Mouse (Mus musculus) megakaryocyte, adult 5-6 weeks (primary cell): Measurements from ENCODE around the gene Hoxc6. TPM values are rescaled to one million over a fixed set of nuclear protein-coding genes. Genes with fewer than 3 reads are reported as not detected.

ENCODE experiments used
- ATAC-seq: 2 replicates; pipeline ENCODE4 v1.8.0; 2016; ENCODE audit warnings: mild to moderate bottlenecking, inconsistent platforms; ENCODE audit not compliant: poor library complexity, severe bottlenecking
- total RNA-seq, 2 experiments: library from RNA; stranded (forward) in 1 of 2; stranded (reverse) in 1 of 2; fragments of 153-499, 151-499 nt in 1 of 2; fragments of 221-1000, 200-1000 nt in 1 of 2; gene quantifications; 2 replicates each; pipeline versions ENCODE4 v1.2.3 to v1.2.4; 2015 to 2017

The Hoxc6 gene
- total RNA-seq (2015) (not detected in 2 replicates), total RNA-seq (2017) (not detected in 2 replicates)

- ATAC-seq = no peak
These were observed at the start of gene Hoxc6 for GRCm38 (mm10) chr15:102997939-102998355. Gene Hoxc6, plus strand, starts transcription at chr15:102998257.

DNA sequence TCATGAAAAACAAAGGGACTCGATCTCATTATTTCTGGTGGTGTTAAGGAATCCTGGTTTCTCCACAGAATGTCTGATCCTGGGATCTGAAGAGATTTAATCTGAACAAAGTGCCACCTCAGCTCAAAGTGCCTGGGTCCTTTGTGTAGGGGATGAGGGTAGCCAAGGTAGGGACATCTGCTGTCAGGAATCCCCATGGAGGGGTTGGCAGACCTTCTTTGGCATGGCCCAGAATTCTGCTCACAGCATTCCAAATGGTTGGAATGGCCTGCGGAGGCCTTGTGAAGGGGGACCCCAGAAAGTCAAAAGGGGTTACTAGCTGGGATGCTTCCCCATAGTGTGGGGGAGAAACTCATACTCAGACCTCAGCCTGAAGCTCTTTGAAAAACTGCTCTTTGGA, 49.2 kb upstream of the Hoxc6 start:
- no peak for ATAC-seq

- ATAC-seq = no peak
These were observed 48.4 kb upstream of the Hoxc6 start for GRCm38 (mm10) chr15:102949696-102950095.

GRCm38 (mm10) chr15:102950877-102951276, 47.2 kb upstream of the Hoxc6 start:
- no peak for ATAC-seq

DNA sequence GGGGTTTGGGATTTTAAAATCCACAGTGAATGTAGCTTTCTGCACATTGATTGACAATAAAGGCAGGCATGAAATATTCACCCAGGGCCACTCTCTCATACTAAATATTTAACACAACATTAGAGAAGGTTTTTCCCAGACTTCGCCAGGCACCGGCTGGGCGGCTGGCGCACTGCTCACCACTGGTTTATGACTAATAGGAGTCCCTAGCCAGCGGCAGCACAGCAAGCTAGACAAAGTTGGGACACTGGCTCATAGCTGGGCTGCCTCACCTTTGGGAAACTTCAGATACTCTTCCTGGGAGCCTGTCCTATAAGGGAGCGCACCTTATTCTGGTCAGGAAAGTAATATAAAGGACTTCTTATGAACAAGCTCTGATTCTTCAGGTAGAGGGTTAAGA, 44.5 kb upstream of the Hoxc6 start:
- ATAC-seq = no peak

GRCm38 (mm10) chr15:102954192-102955006, 43.7 kb upstream of the Hoxc6 start, which contains the start of gene Hoxc11:
Gene Hoxc11, plus strand, starts transcription at chr15:102954427.
- no peak for ATAC-seq

GRCm38 (mm10) chr15:102955007-102955382, 43.1 kb upstream of the Hoxc6 start:
- ATAC-seq = no peak

DNA sequence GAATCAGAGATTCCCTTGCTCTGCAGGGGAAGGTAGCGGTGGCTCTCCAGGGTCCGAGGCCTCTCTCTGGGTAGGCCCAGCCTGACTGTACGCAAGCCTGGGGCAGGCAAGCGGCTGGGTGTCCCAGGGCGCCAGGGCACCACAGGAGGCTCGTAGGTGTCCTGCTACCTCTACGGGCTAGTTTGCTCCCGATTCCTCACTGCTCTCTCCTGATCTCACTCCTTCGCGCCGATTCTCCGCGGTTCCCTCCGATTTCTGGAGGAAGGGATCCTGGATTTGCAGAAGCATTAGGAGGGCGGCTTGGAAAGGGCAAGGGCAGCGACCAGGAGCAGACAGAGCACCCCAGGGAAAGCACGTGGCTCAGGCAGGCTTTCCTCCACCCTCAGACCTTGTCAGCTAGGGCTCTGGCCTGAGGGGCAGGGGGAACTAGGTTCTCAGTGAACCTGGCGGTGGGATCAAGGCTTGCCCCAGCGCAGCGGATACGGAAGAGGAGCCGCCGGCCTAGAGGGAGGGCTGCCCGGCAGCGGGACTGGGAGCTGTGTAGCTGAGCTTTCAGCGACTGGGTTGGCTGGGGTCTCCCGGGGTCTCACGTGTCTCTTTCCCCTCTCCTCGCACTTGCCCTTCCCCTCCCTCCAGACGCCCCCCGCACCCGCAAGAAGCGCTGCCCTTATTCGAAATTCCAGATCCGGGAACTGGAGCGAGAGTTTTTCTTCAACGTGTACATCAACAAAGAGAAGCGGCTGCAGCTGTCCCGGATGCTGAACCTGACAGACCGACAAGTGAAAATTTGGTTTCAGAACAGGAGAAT, 42.0 kb upstream of the Hoxc6 start:
- ATAC-seq = no peak

DNA sequence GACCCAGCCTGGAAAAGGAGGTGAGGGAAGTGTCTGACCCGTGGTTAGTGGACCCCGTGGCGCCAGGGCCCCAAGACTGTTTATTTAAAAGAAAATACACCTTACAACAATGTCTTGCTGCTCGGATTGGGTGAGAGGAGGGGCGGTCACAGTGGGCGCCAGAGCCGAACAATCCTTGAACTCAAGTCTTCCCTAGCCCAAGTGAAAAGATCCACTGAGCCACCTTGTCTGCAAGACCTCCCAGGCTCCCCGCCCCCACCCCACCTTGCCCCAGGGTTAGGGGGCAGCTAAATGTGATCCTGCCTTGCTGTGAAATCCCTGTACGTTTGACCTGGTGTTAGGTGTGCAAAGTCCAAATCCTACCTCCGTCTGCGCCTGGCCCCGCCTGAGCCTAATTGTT, 41.2 kb upstream of the Hoxc6 start:
- no peak for ATAC-seq

DNA sequence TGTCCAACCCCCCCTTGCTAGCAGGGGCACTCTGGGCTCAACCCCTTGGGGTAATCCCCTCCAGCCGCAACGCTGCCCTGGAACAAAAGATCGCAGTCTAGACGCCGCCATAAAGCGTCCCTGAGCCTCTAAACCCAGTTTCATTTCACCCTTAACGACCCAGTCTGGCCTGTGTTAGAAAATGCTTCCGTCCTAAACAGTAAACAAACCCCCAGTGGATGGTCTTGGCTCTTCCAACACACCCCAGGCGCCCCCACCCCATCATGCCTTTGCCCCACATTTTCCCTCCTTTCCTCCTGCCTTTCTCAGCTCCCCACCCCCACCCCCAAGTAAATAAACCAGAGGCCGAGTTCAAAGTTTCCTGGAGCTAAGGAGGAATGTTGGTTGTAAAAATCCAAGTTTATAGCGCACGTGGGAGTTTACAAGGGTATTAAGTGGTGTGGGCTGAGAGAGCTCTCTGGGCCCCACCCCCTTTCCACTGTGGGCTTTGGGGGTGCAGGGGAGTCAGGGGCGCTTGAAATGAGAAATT, 38.3 kb upstream of the Hoxc6 start:
- ATAC-seq = no peak

DNA sequence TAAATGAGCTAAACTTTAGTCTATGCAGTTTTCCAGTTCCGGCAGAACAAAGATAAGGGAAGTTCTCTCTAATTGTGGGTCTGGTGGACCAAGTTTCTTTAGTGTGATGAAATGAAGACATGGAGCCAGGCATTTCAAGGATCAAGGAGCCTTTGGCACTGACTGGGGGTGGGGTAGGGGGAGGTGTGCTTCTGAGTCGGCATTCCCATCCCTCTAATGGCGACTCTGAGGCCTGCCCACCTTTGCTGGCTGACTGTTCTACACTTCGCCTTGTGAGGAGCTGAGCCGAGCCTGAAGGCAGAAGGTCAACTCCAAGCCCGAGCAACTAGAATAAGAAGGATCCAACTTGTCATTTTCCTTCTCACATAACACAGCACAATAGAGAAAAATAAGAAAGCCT, 36.3 kb upstream of the Hoxc6 start:
- ATAC-seq = no peak

DNA sequence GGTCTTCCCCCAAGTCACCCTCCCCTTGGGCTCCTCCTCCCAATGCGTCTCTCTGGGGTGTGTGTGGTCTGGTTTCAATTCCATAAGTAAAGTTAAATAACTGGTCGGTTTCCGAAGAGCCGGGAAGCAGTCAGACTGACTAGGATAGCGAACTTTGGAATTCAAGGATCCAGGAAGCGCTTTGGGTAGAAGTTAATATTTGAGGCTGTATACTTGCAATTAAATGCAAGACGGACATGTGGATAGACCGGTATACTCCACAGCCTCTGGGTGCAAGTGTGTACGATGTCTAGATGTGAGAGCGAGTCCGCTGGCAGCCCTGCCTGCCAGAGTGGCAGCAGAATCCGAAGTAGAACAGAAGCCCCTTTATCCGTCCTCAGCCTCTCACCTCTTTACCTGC, 35.6 kb upstream of the Hoxc6 start:
- no peak for ATAC-seq

- ATAC-seq = no peak
These were observed 34.8 kb upstream of the Hoxc6 start for GRCm38 (mm10) chr15:102963259-102963658.

DNA sequence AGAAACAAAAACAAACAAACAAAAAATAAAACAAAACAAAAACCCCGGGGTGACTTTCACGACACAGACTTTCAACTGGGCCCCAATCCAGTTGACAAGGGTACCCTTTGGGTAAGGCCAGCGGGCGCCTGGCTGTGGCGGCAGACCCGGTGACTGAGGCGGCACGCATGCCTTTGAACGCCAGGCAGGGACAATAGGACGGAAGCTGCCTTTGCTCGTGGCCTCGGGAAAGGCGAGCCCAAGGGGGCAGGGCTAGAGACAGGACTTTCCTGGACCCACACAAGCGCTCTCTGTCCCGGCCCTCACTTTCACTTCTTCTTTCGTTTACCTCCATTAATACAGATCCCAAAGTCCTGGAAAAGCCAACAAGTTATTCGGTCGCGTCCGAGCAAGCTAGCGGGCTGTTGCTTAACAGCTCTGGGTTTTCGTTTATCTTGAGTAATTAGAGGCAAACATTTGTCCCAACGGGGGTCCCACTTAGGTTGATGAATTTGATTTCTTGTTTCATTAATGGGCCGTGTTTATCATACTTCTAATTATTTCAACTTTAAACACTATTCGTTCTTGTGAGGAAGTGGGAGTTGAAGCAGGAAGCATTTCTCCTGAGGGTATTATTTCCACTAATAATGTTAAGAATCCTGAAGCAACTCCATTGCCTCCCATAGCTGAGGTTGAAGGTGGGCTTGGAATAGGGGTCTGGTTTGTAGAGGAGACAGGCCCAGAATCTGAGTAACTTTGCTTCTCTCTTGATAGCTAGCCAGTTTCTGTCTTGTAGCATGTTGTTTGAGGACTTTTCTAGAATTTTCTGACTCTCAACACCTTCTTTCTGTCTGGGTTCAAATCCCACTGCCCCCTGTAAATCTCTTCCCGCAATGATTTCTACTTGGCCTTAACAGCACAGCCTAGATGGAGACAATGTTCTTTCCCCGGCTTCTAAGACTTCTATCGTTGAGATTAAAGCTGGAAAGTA, 34.1 kb upstream of the Hoxc6 start:
- ATAC-seq = peak; percentile 38; the same call in 1 of the 2 replicates

GRCm38 (mm10) chr15:102965003-102965891, 32.8 kb upstream of the Hoxc6 start:
- ATAC-seq = no peak

GRCm38 (mm10) chr15:102965892-102966775, 31.9 kb upstream of the Hoxc6 start:
- peak; percentile 77 for ATAC-seq

- no peak for ATAC-seq
These were observed 31.2 kb upstream of the Hoxc6 start, which contains the start of gene Hoxc10 for GRCm38 (mm10) chr15:102966776-102967311. Gene Hoxc10, plus strand, starts transcription at chr15:102966796.

DNA sequence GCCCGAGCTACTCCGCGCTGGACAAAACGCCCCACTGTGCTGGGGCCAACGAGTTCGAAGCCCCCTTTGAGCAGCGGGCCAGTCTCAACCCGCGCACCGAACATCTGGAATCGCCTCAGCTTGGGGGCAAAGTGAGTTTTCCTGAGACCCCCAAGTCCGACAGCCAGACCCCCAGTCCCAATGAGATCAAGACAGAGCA, 30.8 kb upstream of the Hoxc6 start, which contains the start of gene Hoxc5:
Hoxc5 (plus strand) TSS at position 132 of the 199 bp plus-strand sequence.
- ATAC-seq = no peak
